ENCODE assay signal across 23 mouse cellular contexts in genomic region chr10:115191214-115191613, GRCm38 (mm10). TPM values are rescaled to one million over a fixed set of nuclear protein-coding genes. Genes with fewer than 3 reads are reported as not detected.
DNase-seq lines count a peak whose midpoint lies in the region; ATAC-seq and TF ChIP-seq lines count a peak whose summit lies in the region.
"Had no signal": no experiment of that assay in that cellular context is flagged by ENCODE, and none has a peak within 500 bp of the region (broad histone marks: within the 10 kb centered on the region; RNA-seq: fewer than 3 reads in every experiment).

No protein-coding gene starts in this region.

- peak; percentile 41; the same call in 1 of the 2 replicates for ATAC-seq in embryonic facial prominence, embryonic 14.5 days (ENCODE audit: low read depth)
- ATAC-seq in hindbrain, postnatal 0 days: peak; percentile 76
- no peak for ATAC-seq in hindbrain, embryonic 12.5 days (ENCODE audit: low FRiP score)
- ATAC-seq in forebrain, postnatal 0 days: no peak

- H3K27ac ChIP-seq in embryonic facial prominence, embryonic 14.5 days (replicated peaks; ENCODE audit: low read depth, low read length): no peak overlapping the region
- H3K27ac ChIP-seq in embryonic facial prominence, embryonic 10.5 days (replicated peaks): no peak overlapping the region
- H3K27ac ChIP-seq in hindbrain, postnatal 0 days: no peak overlapping the region
- H3K27ac ChIP-seq in hindbrain, embryonic 12.5 days: no peak overlapping the region
- H3K27ac ChIP-seq in forebrain, postnatal 0 days (ENCODE audit: low read depth, low read length): no peak overlapping the region
- H3K27ac ChIP-seq: embryonic facial prominence, embryonic 12.5 days; gastrocnemius, adult 2 months; heart, adult 2 months; layer of hippocampus, adult 2 months; limb, embryonic 13.5 days; liver, embryonic 14.5 days had no signal

- 67% methylated on average over 7 of the region's 7 CpGs for WGBS in embryonic facial prominence, embryonic 14.5 days
- 87% methylated on average over 7 of the region's 7 CpGs for WGBS in embryonic facial prominence, embryonic 10.5 days
- WGBS in hindbrain, postnatal 0 days: 42% methylated on average over 7 of the region's 7 CpGs
- 76% methylated on average over 7 of the region's 7 CpGs for WGBS in hindbrain, embryonic 12.5 days
- 44% methylated on average over 7 of the region's 7 CpGs for WGBS in forebrain, postnatal 0 days

- no peaks in the 10 kb centered on the region for H3K27me3 ChIP-seq in embryonic facial prominence, embryonic 14.5 days (replicated peaks; ENCODE audit: control insufficient read depth, insufficient read depth, low read length)
- H3K27me3 ChIP-seq in embryonic facial prominence, embryonic 10.5 days (replicated peaks; ENCODE audit: low read depth, poor library complexity, severe bottlenecking): no peaks in the 10 kb centered on the region
- no peaks in the 10 kb centered on the region for H3K27me3 ChIP-seq in hindbrain, postnatal 0 days (ENCODE audit: insufficient read depth, low read length)
- no peaks in the 10 kb centered on the region for H3K27me3 ChIP-seq in hindbrain, embryonic 12.5 days
- H3K27me3 ChIP-seq in forebrain, postnatal 0 days (ENCODE audit: insufficient read depth, low read length): peaks cover 4% of the 10 kb centered on the region; the same call in 1 of the 2 replicates
- H3K27me3 ChIP-seq: embryonic facial prominence, embryonic 12.5 days; limb, embryonic 13.5 days had no signal

- no peak for TF ChIP-seq CTCF in hindbrain, postnatal 0 days (IDR thresholded peaks at IDR 0.05; ENCODE audit: low read depth)
- no peak for TF ChIP-seq CTCF in forebrain, postnatal 0 days (IDR thresholded peaks at IDR 0.05; ENCODE audit: low read depth)

- no peak overlapping the region for H3K4me3 ChIP-seq in embryonic facial prominence, embryonic 14.5 days (ENCODE audit: low read depth, low read length)
- H3K4me3 ChIP-seq in embryonic facial prominence, embryonic 10.5 days: no peak overlapping the region
- no peak overlapping the region for H3K4me3 ChIP-seq in hindbrain, postnatal 0 days (ENCODE audit: low read length)
- no peak overlapping the region for H3K4me3 ChIP-seq in hindbrain, embryonic 12.5 days
- H3K4me3 ChIP-seq in forebrain, postnatal 0 days (ENCODE audit: low read depth, low read length): no peak overlapping the region
- H3K4me3 ChIP-seq: embryonic facial prominence, embryonic 12.5 days; gastrocnemius, adult 2 months; heart, adult 2 months; layer of hippocampus, adult 2 months; limb, embryonic 13.5 days had no signal

- no peaks in the 10 kb centered on the region for H3K36me3 ChIP-seq in embryonic facial prominence, embryonic 14.5 days (ENCODE audit: control insufficient read depth, insufficient read depth, low read length)
- no peaks in the 10 kb centered on the region for H3K36me3 ChIP-seq in embryonic facial prominence, embryonic 10.5 days (replicated peaks)
- no peaks in the 10 kb centered on the region for H3K36me3 ChIP-seq in hindbrain, postnatal 0 days (ENCODE audit: insufficient read depth, low read length)
- H3K36me3 ChIP-seq in hindbrain, embryonic 12.5 days: no peaks in the 10 kb centered on the region
- H3K36me3 ChIP-seq in forebrain, postnatal 0 days (ENCODE audit: insufficient read depth): no peaks in the 10 kb centered on the region
- H3K36me3 ChIP-seq: embryonic facial prominence, embryonic 12.5 days had no signal

- DNase-seq in embryonic facial prominence, embryonic 14.5 days (ENCODE audit: low spot score): peak; percentile 17
- DNase-seq in embryonic facial prominence, embryonic 10.5 days (ENCODE audit: low spot score): no peak
- DNase-seq in hindbrain, postnatal 0 days (ENCODE audit: low spot score): peak; percentile 78
- peak; percentile 33 for DNase-seq in cerebellum, adult 8-10 months
- peak; percentile 39 for DNase-seq in forebrain, postnatal 0 days
- no peak for DNase-seq in urinary bladder, postnatal 36 days (ENCODE audit: low spot score in 2 of 2)
- DNase-seq in layer of hippocampus, postnatal 36 days: no peak
- DNase-seq: adrenal gland, adult 2 months; gastrocnemius, adult 2 months; heart, adult 2 months; kidney, adult 18-20 months; kidney, postnatal 10 days; thymus, adult 18-20 months had no signal

- H3K9ac ChIP-seq in embryonic facial prominence, embryonic 14.5 days (ENCODE audit: low read depth, low read length): no peak overlapping the region
- H3K9ac ChIP-seq in hindbrain, postnatal 0 days (replicated peaks; ENCODE audit: low read length): no peak overlapping the region
- H3K9ac ChIP-seq in hindbrain, embryonic 12.5 days: no peak overlapping the region
- H3K9ac ChIP-seq in forebrain, postnatal 0 days: no peak overlapping the region
- H3K9ac ChIP-seq: embryonic facial prominence, embryonic 12.5 days; limb, embryonic 13.5 days; liver, embryonic 14.5 days had no signal

- no peaks in the 10 kb centered on the region for H3K9me3 ChIP-seq in embryonic facial prominence, embryonic 14.5 days (ENCODE audit: control insufficient read depth, low read length)
- no peaks in the 10 kb centered on the region for H3K9me3 ChIP-seq in embryonic facial prominence, embryonic 10.5 days
- H3K9me3 ChIP-seq in hindbrain, postnatal 0 days (ENCODE audit: low read length): no peaks in the 10 kb centered on the region
- H3K9me3 ChIP-seq in hindbrain, embryonic 12.5 days (replicated peaks): no peaks in the 10 kb centered on the region
- H3K9me3 ChIP-seq in forebrain, postnatal 0 days (ENCODE audit: low read length): no peaks in the 10 kb centered on the region
- H3K9me3 ChIP-seq: embryonic facial prominence, embryonic 12.5 days; limb, embryonic 13.5 days had no signal

- H3K4me2 ChIP-seq in embryonic facial prominence, embryonic 14.5 days (ENCODE audit: low read depth, low read length): no peak overlapping the region
- H3K4me2 ChIP-seq in hindbrain, postnatal 0 days (ENCODE audit: low read depth, low read length): no peak overlapping the region
- H3K4me2 ChIP-seq in hindbrain, embryonic 12.5 days (replicated peaks): no peak overlapping the region
- H3K4me2 ChIP-seq in forebrain, postnatal 0 days (ENCODE audit: low read depth): no peak overlapping the region
- H3K4me2 ChIP-seq: embryonic facial prominence, embryonic 12.5 days; limb, embryonic 13.5 days had no signal

- H3K4me1 ChIP-seq in embryonic facial prominence, embryonic 14.5 days (ENCODE audit: control insufficient read depth, insufficient read depth, low read length): no peaks in the 10 kb centered on the region
- H3K4me1 ChIP-seq in embryonic facial prominence, embryonic 10.5 days: no peaks in the 10 kb centered on the region
- H3K4me1 ChIP-seq in hindbrain, postnatal 0 days (ENCODE audit: insufficient read depth, low read length): no peaks in the 10 kb centered on the region
- no peaks in the 10 kb centered on the region for H3K4me1 ChIP-seq in hindbrain, embryonic 12.5 days
- no peaks in the 10 kb centered on the region for H3K4me1 ChIP-seq in forebrain, postnatal 0 days (ENCODE audit: insufficient read depth)
- H3K4me1 ChIP-seq: embryonic facial prominence, embryonic 12.5 days; limb, embryonic 13.5 days had no signal

RNA-seq across cellular contexts. Expression of gene Tph2, which starts 6.4 kb away (rescaled TPM):
- polyA plus RNA-seq in embryonic facial prominence, embryonic 14.5 days (2014; fragmentation: Nextera tagmentation; extraction: Ambion mirVana): 0.06 TPM in 1 of 2 replicates, not detected in the other
- 0.16 TPM in 1 of 2 replicates, not detected in the other for polyA plus RNA-seq in embryonic facial prominence, embryonic 10.5 days (2016; fragmentation: Nextera tagmentation; extraction: Ambion mirVana)
- 9.8 and 14.0 TPM in 2 replicates for total RNA-seq in hindbrain, postnatal 0 days (2014; rRNA removed)
- polyA plus RNA-seq in hindbrain, postnatal 0 days (2015; fragmentation: Nextera tagmentation; extraction: Ambion mirVana): 13.6 and 17.9 TPM in 2 replicates
- 2.8 and 3.8 TPM in 2 replicates for polyA plus RNA-seq in hindbrain, embryonic 12.5 days (2016; fragmentation: Nextera tagmentation; extraction: Ambion mirVana)
- total RNA-seq in forebrain, postnatal 0 days (2014; rRNA removed): 0.10 and 0.46 TPM in 2 replicates
- polyA plus RNA-seq in forebrain, postnatal 0 days (2015; fragmentation: Nextera tagmentation; extraction: Ambion mirVana): 0.78 and 1.0 TPM in 2 replicates
- under 1 TPM; 0.67 to 0.73 TPM for total RNA-seq in layer of hippocampus, postnatal 36 days (2021)
- total RNA-seq: adrenal gland, adult 2 months; common myeloid progenitor, adult 5-6 weeks; gastrocnemius, adult 2 months; heart, adult 2 months; megakaryocyte progenitor cell, adult 5-6 weeks; MEL had no signal
- polyA plus RNA-seq: adrenal gland, adult 2 months; heart, adult 2 months; liver, embryonic 14.5 days; lung, embryonic 16.5 days; small intestine, adult 2 months had no signal

Comparison
In these comparisons a context has a peak if more than half of its experiments do, and no peak if none do; other contexts are left out.
1. ATAC-seq: peak in embryonic facial prominence, embryonic 14.5 days (single experiment) and hindbrain, postnatal 0 days (single experiment); none in hindbrain, embryonic 12.5 days (single experiment) and forebrain, postnatal 0 days (single experiment).
2. DNase-seq: peak in embryonic facial prominence, embryonic 14.5 days (single experiment), hindbrain, postnatal 0 days (single experiment), cerebellum, adult 8-10 months (single experiment) and forebrain, postnatal 0 days (single experiment); none in embryonic facial prominence, embryonic 10.5 days (single experiment), urinary bladder, postnatal 36 days (0 of 2) and layer of hippocampus, postnatal 36 days (0 of 2).